Mouse (Mus musculus): ENCODE measurements around the gene Mex3a. TPM values are rescaled to one million over a fixed set of nuclear protein-coding genes. Genes with fewer than 3 reads are reported as not detected.

The Mex3a gene
- 10 to 100 TPM; 80.5 to 87.8 TPM for total RNA-seq (2021)

DNA sequence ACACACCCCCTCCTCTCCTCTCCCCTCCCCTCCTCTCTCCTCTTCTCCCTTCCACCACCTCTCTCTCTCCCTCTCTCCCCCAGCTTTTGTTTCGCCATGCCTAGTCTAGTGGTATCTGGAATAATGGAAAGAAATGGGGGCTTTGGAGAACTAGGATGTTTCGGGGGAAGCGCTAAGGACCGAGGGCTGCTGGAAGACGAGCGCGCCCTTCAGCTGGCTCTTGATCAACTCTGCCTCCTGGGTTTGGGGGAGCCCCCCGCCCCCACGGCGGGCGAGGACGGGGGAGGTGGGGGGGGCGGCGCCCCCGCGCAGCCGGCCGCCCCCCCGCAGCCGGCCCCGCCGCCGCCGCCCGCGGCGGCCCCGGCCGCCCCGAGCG, at the start of gene Mex3a:
TSS of gene Mex3a (plus strand) at position 97 of the 376 bp plus-strand sequence.
- intact Hi-C loops (cut with DNase I): no loop called here
- DNase-seq: peak; percentile 33

DNA sequence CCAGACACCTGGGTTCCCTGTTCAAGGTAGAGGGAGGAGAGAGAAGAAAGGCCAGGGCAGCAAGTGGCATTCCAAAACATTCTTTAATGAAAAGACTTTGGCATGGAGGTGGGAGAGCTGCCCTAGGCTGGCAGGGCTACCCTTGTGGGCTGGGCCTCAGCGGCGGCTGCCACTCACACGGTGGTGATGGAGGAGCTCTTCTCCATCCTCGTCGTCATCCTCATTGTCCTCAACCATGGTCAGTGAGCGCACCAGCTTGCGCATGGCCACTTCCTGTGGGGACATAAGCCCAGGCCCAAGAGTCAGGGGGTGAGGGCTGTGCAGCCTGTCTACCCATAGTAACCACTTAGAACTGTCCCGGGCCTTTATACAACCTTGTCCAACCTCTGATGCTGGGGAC, 49.1 kb upstream of the Mex3a start:
- DNase-seq: no peak
- intact Hi-C loops (cut with DNase I): loop anchor here (2.0 kb wide), 1 partner anchor 40 kb away; no protein-coding TSS in a partner anchor

DNA sequence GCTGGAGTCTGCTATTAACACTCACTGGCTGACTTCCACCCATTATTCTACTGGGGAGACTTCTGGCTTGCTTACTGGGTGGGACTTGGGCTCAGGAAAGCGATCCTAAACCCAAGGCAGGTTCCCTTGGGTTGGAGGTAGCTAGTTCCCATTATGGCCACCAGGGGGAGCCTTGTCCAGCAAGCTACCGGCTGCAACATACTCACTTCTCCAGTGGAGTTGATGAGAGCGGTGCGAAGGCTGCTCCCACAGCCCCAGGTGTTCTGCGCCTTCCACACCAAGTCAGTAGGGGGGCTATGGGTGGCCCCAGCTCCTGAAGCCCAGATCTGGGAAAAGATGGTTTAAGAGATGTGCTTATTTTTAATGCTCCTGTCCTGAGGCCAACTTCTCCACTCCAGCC, 48.6 kb upstream of the Mex3a start:
- intact Hi-C loops (cut with DNase I): loop anchor here (2.0 kb wide), 1 partner anchor 39 kb away; no protein-coding TSS in a partner anchor
- DNase-seq: peak; percentile 81

DNA sequence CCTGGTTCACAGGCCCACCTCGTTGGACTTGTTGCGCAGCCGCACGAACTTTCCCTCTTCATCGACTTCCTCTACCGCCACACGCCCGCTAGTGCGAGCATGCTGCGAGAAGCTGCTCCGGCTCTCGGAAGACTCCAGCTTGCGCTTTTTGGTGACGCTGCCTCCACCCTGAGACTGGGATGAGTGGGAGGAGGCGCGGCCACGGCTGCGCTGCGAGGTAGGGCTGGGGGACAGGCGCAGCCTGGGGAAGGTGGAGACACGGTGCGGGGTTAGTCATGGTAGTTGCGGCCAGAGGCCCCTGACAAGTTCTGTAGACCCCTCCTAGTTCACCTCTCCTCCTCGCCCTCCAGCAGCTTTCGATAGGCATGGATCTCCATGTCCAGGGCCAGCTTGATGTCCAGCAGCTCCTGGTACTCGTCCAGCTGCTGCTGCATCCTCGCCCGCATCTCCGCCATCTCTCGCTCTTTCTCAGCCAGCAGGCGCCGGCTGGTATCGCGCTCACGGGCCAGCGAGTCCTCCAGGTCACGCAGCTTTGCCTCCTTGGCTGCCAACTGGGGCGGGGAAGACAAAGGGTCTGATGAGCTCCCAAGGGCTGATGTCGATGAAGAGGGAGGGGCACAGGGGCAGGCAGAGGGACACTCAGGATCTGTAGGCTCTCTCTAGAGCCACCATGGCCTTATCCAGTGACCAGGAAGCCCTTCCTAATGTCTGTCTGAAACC, 47.4 kb upstream of the Mex3a start:
- intact Hi-C loops (cut with DNase I): no loop called here
- DNase-seq: peak; percentile 78

DNA sequence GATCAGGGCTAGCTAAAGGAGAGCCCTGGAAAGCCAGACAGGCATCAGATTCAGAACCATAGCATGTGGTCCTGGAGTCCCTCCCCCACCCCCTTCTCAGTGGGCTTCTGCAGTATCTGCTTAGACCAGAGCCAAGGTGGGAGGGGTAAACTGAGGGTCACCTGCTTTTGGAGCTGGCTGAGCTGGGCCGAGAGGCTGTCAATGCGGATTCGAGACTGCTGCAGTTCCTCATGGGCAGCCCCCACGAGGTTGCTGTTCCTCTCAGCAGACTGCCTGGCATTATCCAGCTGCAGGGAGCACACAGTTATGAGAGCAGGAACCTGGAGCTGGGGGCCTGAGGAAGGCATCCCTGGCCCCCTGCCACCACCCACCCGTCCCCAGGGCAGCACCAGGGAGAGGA, 46.2 kb upstream of the Mex3a start:
- intact Hi-C loops (cut with DNase I): no loop called here
- no peak for DNase-seq

DNA sequence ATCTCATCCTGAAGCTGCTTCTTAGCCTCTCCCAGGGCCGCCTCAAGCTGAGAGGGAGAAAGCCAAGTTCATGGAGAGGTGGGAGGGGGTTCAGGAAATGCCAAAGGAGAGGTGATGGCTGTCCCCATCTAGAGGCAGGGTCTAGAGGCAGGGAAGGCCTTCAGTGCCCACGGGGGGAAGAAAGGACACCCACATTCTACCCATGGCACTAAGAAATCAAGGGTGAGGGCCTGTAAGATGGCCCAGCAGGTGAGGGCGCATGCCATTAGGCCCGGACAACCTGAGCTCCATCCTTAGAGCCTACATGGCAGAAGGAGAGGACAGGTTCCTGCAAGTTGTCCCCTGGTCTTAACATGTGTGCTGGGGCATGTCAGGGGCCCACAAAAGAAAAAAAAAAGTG, 45.3 kb upstream of the Mex3a start:
- intact Hi-C loops (cut with DNase I): no loop called here
- no peak for DNase-seq

DNA sequence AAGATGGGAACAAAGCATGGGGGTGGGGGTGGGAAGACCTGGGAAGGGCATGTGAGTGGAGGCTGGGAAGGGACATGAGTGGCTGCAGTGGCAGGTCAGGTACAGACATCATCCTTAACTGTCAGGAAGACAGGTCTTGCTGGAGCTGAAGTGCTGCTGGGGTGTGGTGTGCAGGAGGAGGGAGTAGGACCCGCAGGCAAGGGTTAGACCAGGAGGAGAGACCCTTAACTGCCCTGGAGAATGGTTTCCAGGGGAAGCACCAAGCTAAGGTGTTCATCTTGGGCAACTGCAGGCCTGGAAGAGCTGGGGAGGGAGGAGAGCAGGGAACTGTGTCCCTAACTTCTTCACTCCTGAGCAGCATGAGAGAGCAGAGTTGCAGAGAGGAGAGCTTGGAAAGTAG, 44.8 kb upstream of the Mex3a start:
- no peak for DNase-seq
- intact Hi-C loops (cut with DNase I): no loop called here

DNA sequence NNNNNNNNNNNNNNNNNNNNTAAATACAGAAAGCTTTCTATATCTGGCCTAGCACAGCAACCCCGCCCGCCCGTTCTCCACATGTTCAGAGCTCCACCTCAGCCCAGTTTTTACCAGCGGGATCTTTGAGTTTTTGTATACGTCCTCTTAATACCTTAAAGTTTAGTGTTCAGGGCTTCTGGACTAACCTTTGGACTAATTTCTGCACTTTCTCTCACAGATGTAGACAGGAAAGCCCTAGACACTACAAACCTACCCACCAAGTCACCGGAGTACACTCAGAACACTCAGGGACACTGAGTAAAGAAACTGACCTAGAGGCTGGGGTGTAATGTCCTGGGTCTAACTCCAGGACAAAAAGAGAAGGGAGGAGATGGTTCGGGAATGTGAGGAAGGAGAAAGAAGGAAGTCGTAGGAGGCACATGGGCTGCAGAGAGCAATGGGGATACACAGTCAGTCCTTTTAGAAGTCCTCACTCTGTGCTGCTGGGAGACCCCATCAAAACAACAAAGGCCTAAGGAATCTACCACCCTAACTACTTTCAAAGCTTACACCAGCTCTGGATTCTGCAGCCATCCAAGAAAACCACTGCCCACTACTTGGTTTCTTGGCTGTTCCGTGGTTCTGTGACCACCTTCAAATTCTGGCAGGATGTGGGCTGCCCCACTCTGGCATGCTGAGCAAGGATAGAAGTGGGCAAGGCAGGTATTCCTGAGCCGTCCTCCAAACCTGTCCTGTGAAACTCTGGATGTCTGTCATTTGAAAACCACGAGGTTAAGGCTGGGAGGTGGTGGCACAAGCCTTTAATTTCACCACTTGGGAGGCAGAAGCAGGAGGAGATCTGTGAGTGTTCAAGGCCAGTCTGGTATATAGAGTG, 38.3 kb upstream of the Mex3a start:
- no peak for DNase-seq
- intact Hi-C loops (cut with DNase I): no loop called here

DNA sequence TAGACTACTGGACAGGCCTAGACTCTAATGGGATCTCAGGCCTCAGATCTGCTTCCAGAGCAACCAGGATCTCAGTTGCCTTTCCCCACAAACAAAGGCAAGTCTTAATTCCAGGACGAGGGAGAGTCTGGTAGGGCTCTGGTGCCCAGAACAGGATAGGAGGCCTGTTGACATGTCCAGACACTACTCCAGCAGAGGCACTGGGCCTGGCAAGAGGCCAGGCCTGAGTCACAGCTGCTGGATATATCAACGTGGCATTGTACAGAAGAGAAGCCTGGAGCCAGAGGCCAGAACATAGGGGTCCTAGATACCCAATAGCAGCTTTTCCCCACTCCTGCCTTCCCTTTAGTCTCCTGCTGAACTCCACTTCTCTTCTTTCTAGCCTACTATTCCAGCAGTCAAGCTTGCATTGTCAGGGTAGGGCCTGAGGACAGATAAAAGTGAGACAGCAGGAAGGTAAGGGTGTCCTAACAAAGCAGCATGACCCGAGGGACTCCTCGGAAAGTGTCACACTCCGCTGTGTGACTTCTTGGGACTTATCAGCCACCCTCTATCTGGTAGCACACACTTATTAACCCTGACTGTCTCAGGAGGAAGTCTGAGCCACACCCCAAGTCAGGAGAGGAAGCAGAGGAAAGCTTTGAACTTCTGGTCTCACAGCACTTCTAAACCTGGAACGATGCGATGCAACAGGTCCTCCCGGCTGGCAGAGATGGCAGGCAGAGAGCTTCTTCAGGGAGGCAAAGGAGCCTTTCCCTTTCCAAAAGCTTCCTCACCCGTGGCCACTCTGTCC, 37.2 kb upstream of the Mex3a start:
- DNase-seq: peak; percentile 60

DNA sequence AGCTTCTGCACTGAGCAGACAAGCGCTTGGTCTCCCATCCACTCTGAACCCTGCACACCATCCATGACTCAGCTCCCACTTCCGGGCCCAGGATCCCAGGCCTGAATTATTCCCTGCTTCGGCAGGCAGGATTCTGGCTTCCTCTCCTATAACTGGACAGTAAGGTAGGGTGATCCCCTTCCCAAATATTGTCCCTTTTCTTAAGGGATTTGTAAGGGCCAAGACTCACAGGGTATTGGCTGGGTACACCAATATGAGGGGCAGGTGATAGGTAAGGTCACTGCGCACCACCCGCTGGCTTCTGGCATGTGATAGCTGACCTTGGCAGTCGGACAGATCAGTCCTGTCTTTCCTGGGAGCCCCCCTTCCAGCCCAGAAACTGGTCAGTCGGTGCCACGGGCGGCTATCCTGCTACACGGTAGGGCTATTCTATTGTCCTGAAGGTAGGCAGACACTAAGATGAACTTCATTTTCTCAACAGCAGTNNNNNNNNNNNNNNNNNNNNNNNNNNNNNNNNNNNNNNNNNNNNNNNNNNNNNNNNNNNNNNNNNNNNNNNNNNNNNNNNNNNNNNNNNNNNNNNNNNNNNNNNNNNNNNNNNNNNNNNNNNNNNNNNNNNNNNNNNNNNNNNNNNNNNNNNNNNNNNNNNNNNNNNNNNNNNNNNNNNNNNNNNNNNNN, 36.3 kb upstream of the Mex3a start:
- intact Hi-C loops (cut with DNase I): no loop called here
- DNase-seq: no peak

More for the DNA sequence above, 37.2 kb upstream of the Mex3a start:
- intact Hi-C loops (cut with DNase I): no loop called here

DNA sequence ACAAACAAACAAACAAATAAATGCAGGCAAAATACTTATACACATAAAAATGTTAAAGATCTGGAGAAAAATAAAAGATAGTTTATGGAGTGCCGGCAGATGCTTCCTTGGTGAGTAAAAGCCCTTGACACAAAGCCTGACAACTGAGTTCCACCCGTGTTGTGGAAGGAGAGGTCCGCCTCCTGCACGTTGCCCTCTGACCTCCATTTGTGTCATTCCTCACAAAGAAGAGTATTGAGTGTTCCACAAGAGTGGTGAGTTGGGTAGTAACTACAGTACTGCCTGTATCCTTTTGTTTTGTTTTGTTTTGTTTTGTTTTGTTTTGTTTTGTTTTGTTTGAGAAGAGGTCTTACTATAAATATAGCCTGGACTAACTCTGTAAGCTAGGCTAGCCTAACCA, 32.6 kb upstream of the Mex3a start:
- no peak for DNase-seq
- intact Hi-C loops (cut with DNase I): no loop called here

DNA sequence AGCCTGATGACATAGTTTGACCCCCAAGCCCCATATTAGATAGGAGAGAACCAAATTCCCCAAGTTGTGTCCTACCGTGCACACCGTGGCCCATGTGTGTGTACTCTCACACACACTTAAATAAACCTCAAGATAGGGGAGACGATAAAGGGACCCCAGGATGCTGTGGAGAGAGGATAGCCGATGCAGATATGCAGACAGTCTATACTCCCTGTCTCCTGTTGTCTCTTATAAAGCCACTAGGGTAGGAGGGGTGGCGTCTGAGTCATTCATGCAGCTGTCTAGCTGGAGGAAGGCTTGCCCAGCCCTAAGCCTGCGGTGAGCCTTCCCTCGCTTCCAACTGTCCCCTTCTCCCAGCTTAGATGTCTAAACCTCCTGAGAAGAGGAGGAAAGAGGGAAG, 32.1 kb upstream of the Mex3a start:
- DNase-seq: no peak
- intact Hi-C loops (cut with DNase I): no loop called here

DNA sequence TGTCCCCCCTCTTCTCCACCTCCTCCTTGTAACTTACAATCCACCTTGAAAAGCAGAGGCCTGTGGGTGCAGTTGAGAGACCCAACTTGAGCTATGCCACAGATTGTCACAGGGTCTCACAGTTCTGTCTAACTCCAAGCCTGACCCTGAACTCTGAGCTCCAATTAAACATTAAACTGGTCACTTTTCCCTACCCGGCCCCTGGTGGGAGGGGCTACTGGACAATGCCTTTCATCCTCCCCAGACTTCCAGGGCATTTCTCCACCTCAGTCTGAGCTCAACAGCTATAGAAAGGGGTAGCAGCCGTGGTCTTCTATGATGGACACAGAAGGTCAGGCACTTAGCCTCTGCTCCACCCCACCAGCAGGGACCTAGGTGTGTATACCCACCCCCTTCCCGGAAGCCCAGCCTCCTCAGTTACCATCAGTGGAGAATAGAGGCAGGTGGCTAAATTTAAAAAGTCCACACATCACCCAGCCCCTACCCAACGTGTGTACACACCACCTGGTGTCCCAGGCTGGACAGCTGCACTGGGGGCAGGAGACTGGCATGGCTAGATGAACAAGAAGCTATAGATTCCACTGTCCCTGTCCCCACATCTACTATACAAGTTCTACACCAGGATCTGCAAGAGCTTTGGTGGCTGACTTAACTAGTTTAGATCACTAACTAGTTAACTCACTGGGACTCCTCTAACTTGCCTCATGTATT, 31.4 kb upstream of the Mex3a start:
- DNase-seq: no peak
- intact Hi-C loops (cut with DNase I): no loop called here

DNA sequence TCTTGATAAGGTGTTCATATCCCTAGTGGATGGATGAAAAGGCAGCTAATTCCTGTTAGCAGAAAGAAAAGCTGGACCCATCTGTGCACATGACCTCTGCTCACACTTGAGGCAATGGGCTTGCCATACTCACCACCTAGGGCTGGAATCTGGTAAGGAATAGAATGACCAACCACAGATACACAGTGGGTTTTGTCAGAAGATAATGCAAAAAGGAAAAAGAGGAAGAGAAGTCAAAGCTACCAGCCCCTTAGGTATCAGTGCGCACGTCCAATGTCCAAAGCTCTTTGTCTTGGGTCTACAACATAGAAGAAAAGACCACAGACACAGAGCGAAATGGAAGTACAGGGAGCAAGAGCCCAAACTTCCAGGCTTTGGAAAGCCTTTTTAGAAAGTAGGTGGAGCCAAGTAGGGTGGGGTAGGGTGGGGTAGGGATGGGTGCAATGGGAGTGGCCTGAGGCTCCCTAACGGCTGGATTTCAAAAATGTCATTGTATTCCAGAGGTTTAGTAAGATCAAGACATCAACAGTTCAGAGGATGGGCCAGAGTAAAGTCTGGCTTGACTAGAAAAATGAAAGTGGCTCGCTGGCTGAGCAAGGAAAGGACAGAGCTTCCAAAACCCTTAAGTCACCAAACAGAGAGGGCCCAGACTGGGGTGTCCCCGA, 30.7 kb upstream of the Mex3a start:
- DNase-seq: no peak
- intact Hi-C loops (cut with DNase I): no loop called here

DNA sequence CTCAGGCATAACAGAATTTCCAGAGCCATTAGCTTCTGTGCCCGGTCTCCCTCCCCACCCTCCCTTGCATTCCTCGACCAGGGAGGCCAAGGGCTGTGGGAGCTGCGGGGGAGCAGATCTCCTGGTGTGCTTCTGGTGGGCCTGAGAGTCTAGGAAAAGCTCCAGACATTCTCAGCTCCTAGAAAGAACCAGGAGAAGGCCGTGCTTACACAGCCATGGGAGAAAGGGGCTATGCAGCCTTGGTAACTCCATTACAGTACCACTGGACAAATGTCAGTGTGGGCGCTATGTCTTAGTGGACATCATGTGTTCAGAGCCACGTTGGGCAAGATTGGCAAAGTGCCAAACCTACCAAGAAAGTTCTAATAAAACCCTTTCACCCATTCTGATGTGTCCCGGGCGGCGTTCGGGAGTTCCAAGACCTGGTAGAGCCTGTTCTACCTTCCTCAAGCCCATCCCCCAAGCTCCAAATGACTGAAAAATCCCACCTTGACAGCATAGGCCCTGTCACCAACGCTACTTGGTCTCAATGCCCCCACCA, 30.1 kb upstream of the Mex3a start:
- intact Hi-C loops (cut with DNase I): no loop called here
- DNase-seq: no peak

DNA sequence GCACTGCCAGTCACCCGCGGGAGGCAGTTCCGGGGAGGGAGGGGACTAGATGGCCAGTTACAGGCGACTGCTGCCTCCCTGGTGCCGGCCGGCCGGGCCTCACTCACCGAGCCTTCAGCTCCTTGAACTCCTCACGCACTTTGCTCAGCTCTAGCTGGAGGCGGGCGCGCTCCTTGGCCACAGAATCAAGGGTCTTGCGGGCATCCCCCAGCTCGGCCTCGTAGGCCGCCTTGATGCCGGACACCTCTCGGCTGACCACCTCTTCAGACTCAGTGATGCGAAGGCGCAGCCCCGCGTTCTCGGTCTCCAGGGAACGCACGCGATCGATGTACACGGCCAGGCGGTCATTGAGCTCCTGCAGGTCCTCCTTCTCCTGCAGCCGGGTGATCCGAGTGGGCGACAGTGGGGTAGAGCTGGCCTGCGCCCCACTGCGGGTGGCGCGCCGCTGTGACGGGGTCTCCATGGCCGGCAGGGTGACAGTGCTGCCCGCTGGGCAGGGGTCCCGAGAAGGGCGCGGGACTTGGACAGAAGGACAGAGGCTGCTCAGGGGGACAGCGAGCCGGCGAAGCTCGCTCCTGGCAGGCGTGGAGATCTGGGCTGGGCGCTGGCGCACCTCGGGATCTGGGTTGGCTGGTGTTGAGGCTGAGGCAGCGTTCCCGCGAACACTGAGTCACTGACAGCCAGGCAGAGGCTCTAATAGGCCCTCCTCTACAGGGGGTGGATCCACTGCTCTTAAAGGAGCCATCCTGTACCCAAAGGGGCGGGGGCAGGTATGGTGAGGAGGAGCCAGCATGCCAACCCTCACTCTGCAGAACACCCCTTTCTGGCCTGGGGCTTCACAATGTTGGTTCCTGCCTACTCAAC, 29.3 kb upstream of the Mex3a start:
- DNase-seq: peak; percentile 78
- intact Hi-C loops (cut with DNase I): no loop called here

DNA sequence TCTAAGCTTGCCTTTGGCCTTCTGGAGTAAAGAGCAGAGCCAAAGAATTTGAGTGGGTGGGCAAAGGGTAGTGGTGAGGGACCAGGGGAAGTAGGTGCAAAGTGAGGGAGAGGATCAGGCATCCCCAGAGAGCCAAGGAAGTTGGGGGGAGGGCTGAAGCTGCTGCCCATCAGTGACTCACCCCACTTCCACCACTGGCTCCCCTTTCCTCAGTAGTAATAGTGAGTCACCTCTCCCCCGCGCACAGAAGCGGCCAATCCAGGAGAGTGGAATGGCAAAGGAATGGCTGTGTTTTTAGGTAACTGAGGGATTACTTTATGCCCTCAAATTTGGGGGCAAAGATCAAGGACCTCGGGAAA, 28.7 kb upstream of the Mex3a start:
- intact Hi-C loops (cut with DNase I): no loop called here
- no peak for DNase-seq

Measured in left cerebral cortex, postnatal 4 days (tissue).